Mouse (Mus musculus) ES-Bruce4 (cell line): Measurements from ENCODE around the gene Gab3.

Experiments
- CTCF ChIP-seq: IDR thresholded peaks from one replicate; pipeline ENCODE4 v1.8.1; 2011; ENCODE audit warnings: low read depth, low read length
- EP300 ChIP-seq: IDR thresholded peaks from 2 replicates; pipeline ENCODE4 v1.6.1; 2011; ENCODE audit warnings: low read depth, low read length; ENCODE audit not compliant: insufficient read depth
- POLR2A ChIP-seq: IDR thresholded peaks from one replicate; pipeline ENCODE4 v1.8.1; 2011; ENCODE audit warnings: low read length; ENCODE audit not compliant: insufficient read depth

GRCm38 (mm10) chrX:75125606-75126005 is 40.3 kb upstream of the Gab3 start:
- TF ChIP-seq POLR2A: no peak
- TF ChIP-seq CTCF: no peak
- TF ChIP-seq EP300: no peak
